Mouse (Mus musculus) adrenal gland, postnatal 4 days (tissue): Measurements from ENCODE around the gene Fxr2. TPM values are rescaled to one million over a fixed set of nuclear protein-coding genes. Genes with fewer than 3 reads are reported as not detected.
A peak's percentile ranks its signal among the peaks of the same experiment; 100 is the strongest.

Experiments
- DNase-seq, 2 experiments: peaks; one replicate each; pipeline ENCODE4 v3.0.0; 2021 to 2022; ENCODE audit warnings: low spot score in 2 of 2, mixed read lengths in 2 of 2
- long read RNA-seq, 2 experiments: library from polyadenylated mRNA; stranded (forward); transcript quantifications; one replicate each; pipeline ENCODE4 v2.0.0; 2021
- total RNA-seq, 2 experiments: library from RNA; stranded (reverse); gene quantifications; 2 replicates each; pipeline ENCODE4 v1.2.3; 2021

Fxr2 gene
- total RNA-seq: 100 to 1,000 TPM in 1 of 2 experiments, 10 to 100 TPM in 1; 89.3 to 111 TPM
- long read RNA-seq, experiment 1, transcript Fxr2-201 (17 exons, 2,951 nt): major isoform, 43 of 85 reads
- long read RNA-seq, experiment 1, partial matches to known transcripts: 10 of 85 reads
- long read RNA-seq, experiment 1, other reads (novel, unspliced or antisense): 32 of 85 reads
- long read RNA-seq, experiment 2, transcript Fxr2-201 (17 exons, 2,951 nt): major isoform, 95 of 166 reads
- long read RNA-seq, experiment 2, partial matches to known transcripts: 9 of 166 reads
- long read RNA-seq, experiment 2, other reads (novel, unspliced or antisense): 62 of 166 reads

DNA sequence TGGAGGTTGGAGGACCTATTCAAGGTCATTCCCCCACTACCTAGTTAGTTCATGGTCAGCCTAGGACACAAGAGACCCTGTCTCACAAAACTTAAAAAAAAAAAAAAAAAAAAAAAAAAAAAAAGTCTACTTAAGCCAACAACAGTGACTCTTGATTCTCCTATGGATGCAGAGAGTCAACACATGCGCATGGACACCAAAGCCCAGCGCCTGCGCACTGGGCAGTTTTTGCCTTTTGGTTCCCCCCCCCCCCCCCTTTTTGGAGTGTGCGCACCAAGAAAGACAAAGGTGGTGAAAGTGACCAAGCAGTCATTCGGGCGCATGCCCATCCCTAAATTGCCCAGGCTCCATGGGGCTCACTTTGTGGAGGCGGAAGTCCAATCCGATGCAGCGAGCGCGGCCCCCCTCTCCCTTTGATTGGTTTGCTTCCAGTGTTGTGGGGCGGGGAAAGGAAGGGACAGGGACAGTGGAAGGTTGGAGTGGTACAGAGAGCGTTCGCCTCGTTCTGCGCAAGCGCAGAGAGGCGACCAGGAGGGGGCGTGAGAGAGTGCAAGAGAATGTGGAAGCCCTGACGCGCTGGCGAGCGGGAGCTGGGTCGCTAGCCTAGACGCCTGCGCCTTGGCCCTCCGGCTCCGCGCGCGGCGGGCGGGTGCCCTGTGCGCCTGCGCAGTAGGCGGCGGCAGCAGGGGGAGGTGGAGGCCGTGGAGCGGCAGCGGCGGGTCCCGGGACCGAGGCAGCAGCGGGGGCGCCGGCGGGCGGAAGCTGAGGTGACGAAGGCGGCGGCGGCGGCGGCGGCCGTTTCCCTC lies at the start of gene Fxr2:
Gene Fxr2, plus strand, starts transcription at position 707 of the 806 bp plus-strand sequence.
- DNase-seq: peak; percentile 99 to 100

DNA sequence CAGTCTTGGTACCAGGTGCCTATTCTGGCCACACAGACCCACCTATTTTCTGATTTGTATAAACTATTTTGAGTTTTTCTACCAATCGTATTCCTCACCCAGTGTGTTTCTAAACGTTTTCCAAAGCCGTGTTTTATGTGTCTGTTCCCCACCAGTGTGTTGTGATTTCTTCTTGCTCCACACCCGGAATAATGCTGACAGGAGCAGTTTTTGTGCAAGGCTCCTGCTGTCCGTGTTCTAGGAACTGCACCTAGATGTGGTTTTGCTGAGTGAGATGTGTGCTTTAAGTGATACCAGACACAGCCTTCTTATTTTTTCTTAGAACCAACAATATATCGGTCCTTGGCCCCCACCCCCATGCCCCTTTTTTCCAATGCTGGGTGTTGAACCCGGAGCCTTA lies 48.8 kb upstream of the Fxr2 start:
- no peak for DNase-seq

DNA sequence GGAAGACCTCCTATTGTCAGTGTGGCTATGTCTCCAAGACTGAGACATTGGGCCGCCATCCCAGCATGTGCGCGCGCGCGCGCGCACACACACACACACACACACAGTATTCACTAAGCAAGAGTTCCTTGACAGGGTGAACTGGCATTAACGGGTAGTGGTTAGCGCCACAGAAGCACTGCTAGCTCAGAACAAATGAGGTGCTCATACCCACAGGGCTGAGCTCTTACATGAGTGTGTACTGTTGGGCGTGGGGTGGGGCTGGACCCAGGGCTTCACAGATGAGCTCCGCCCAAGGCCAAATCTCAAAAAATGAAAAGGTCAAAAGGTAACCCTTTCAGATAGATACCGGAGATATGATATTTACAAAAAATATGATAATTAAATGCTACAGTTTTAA lies 47.9 kb upstream of the Fxr2 start:
- DNase-seq: no peak

DNA sequence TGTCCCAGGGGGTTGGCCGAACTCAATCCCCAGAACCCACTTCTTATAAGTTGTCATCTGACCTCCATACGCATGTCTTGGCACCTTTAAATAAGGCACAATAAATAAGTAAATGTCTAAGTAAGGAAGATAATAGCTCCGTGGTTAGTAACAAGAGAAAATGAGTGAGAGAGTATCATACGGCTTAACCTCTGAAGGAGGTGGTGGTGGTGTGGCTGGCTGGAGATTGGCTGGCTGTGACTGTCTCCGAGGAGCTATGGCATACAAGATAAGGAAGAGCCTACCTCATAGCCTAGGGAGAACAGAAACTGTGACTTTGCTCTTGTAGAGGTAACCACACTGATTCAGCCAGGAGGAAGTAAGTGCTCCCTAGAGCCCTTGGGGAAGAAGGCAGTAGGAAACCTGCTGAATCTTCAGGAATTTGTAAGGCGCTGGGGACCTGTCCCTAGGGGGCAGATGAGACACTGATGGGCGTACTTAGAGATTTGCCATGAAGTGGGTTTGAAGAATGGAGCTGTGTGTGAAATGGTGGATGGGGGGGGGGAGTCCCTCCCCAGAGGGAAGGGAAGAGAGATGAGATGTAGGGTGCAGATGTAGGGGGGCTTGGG lies 47.0 kb upstream of the Fxr2 start:
- DNase-seq: no peak

DNA sequence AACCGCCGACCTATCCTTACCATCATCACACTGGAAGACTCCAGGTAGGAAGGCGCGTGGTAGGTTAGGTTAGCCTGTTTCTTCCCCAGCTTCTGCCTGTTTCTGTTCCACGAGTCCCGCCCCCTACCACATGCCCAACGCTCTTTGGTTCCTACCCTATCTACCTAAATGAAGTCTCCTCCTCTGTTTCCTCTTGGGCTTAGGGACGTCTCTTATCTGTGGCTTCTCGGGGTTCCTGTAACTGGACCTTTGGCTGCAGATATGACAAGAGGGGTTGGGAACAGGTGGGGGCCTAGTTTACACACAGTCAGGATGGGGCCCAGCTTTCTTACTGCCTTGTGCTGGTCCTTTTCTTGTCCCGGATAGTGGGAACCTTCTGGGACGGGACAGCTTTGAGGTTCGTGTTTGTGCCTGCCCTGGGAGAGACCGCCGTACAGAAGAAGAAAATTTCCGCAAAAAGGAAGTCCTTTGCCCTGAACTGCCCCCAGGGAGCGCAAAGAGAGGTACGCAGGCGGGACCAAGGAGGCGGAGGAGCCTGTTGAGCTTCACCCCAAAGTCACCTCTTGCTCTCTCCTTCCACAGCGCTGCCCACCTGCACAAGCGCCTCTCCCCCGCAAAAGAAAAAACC lies 43.5 kb upstream of the Fxr2 start:
- DNase-seq: no peak

DNA sequence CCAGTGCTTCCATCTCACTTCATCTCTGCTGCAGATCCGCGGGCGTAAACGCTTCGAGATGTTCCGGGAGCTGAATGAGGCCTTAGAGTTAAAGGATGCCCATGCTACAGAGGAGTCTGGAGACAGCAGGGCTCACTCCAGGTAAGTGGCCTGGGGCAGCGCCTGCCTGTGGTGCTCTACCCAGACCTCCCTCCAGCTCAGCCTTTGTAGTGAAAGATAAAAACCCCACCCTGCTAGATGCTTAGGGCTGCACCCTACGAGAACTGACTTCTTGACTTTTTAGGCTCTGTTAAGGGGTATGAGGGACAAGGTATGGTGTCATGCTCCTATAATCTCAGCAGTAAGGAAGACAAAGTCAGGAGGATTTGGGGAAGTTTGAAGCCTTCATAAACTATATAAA lies 42.2 kb upstream of the Fxr2 start:
- DNase-seq: no peak

DNA sequence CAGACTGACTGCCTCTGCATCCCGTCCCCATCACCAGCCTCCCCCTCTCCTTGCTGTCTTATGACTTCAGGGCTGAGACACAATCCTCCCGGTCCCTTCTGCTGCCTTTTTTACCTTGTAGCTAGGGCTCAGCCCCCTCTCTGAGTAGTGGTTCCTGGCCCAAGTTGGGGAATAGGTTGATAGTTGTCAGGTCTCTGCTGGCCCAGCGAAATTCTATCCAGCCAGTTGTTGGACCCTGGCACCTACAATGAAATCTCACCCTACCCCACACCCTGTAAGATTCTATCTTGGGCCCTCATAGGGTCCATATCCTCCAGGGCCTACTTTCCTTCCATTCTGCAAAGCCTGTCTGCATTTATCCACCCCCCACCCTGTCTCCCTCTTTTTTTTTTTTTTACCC lies 41.4 kb upstream of the Fxr2 start:
- DNase-seq: no peak

DNA sequence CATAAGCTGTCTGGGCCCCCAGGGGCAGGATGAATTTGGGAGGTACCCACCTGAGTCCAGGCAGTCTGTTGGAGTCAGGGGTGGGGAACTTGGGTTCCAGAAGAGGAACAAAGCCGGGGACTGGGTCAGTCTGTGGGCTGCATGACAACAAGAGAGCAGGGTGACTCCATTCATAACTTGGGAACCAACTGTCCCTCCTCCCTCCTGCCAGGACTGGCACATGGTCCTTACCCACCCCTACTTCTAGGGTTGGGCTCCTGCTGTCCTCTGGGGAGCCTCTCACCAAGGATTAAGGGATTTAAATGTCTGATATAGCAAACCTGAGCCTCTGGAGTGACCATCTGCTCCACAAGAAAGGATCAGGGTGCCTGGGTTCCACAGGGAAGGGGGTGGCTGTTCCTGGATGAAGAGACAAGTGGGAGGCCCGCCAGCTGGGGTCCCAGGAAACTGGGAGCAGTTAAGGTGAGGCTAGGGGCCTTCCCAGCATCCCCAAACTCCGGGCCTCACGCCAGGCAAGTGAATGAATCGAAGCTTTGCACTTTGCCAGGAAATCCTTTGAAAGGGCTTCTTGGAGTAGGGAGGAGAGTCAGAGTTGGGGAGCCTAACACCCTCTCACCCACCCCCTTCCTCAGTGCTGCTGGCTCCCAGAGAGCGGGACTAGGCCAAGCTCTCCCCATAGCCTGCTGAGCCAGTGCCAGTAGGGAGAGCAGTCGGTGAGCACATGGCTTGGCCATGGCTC lies 40.7 kb upstream of the Fxr2 start:
- no peak for DNase-seq

DNA sequence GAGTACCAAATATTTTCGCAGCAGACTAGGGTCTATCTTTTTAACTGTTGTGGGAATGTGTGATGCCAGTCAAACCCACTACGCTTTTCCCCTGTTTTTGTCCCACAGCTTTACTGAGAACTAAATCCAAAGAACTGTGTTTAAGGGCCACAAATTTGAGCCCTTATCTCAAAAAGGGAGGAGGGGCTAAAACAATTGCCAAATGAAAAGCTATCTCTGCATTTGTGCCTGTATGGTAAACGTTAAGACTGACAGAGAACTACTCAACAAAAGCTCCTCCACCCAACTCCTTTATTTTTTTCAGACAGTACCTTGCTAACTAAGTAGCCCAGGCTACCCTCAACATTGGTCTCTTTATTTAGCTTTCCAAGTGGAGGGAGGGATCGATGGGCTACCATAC lies 40.0 kb upstream of the Fxr2 start:
- DNase-seq: no peak

DNA sequence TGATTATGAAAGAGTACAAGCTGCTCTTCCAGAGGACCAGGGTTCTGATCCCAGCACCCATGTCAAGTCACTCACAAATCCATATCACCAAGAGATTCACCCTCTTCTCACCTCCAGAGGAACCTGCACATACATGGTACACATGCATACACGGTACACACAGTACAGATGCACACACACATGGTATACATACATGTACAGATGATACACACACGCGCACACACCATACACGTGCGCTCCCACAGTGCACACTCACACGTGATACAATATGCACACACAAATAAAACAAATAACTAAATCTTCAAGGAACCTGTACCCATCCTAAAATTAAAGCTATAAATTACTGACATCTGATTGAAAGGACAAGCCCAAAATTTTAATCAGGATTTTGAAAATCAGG lies 37.9 kb upstream of the Fxr2 start:
- no peak for DNase-seq

DNA sequence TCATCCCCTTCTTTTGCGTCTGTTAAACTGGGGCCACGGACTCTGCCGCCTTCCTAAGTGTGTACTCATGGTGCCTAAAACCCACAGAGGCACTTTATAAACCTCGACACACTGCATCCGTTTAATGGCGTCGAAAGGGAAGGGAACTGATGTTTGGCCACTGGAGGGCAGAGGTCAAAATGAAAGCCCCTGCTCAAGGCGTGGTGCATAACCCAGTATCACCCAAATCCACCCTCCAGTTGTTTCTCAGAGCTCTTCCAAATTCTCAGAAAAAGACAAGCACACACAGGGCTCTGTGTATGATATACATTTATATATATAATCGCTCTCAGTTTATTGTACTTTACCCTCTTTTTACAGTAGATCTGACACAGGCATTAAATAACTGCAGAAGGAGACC lies 33.4 kb upstream of the Fxr2 start:
- no peak for DNase-seq

DNA sequence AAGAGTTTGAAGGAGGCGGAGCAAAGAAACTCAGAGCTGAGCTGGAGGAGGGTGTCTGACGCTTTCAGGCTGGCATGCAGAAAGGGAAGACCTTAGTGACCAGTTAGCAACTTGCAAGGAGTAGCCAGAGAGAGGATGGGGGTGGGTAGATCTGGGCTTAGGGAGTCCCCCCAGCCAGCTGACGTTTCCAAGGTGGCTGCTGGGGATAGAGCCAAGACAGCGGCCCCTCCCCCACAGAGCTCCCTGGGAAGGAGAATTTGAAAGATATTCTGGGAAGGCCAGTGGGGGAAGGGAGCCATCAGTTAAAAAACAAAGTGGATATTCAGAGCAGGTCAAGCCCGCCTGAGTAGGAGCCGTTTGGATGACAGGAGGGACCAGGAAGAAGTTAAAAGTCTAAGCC lies 32.7 kb upstream of the Fxr2 start:
- DNase-seq: peak in 1 of 2 experiments; percentile 39

DNA sequence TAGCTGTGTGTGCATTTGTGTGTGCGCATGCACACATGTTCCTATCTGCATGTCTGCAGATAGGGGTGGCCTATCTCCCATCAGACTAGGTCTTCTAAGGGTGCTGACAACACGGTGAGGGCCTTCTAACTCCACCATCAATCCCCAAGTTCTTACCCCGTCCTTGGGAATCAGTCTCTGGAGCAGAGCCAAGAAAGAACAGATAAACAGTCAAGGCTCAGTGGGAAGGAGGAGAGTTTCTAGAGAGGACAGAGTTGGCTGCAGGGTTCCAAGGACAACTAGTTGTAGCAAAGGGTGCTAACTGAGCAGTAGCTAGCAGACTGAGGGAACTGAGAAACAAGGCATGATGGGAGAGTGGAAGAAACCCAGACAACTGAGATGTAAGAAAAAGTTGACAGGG lies 31.0 kb upstream of the Fxr2 start:
- no peak for DNase-seq

DNA sequence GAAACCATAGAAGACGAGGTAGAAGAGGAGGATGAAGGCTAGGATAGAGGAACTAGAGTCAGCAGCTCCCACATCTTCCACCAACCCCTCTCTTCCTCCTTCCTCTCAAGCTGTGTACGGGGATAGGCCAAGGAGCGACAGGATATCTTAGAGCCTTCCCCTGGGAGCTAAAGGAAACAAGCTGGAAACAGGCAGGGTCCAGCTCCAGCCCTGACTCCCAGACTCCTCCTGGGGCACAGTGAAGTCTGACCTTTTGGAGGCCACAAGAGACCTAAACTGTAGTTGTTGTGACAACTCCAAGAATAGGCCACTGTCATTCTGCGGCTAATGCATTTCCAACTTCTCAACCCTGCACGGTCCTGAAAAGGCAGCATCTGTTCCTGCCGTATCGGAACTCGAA lies 29.3 kb upstream of the Fxr2 start:
- DNase-seq: no peak

DNA sequence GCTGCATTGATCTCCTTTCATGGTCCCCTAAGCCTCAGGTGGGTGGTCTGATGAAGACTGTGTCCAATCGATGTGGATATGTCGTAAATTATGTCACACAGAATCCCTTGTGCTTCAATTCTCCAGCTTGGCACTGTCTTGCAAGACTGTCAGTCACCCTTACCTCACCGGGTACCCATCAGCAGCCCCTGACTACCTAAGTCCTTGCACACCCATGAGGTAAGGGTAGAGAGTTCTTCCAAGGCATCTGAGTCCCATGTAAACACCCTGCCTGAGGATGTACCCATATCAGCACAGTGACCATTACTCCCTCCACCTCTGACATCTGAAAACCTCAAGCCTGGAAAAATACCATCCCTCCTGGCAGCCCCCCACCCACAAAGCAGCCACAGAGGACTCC lies 28.4 kb upstream of the Fxr2 start:
- no peak for DNase-seq

DNA sequence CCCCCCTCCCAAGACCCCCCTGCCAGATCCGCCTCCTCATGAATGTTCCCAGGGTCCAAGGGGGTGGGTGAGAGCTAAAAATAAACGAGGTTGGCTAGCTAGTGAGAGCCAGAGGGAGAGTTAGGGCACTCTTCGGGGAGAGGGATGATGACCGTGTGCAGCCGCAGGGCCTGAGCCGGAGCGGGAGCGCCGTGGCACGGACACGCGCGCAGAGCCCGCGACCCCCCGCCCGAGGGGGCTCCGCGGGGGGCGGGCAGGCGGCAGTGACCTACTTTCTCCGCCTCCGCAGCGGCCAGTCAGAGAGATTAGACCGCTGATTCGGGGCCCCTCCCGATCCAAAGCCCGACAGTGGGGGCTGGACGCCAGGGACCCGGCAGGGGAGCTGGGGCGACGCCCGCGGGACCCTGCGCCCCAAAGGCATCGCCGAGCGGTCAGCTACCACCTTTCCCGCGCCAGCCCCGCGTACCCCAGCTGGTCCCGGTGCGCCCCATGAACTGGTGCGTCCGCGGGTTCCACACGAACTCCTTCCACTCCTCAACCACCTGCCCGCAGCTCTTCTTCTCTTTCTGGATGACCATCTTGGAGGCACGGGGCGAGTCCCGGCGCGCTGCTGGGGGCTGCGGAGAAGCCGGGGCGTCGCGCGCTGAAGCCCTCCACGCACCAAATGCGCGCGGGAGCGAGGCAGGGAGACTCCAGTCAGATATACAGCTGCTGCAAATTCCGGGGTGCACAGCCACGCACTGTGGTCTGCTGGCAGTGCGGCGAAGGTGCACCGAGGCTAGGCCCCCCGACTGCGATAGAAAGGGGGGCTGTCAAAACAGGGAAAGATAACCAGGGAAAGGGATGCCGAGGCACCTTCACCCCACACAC lies 27.8 kb upstream of the Fxr2 start:
- DNase-seq: no peak

DNA sequence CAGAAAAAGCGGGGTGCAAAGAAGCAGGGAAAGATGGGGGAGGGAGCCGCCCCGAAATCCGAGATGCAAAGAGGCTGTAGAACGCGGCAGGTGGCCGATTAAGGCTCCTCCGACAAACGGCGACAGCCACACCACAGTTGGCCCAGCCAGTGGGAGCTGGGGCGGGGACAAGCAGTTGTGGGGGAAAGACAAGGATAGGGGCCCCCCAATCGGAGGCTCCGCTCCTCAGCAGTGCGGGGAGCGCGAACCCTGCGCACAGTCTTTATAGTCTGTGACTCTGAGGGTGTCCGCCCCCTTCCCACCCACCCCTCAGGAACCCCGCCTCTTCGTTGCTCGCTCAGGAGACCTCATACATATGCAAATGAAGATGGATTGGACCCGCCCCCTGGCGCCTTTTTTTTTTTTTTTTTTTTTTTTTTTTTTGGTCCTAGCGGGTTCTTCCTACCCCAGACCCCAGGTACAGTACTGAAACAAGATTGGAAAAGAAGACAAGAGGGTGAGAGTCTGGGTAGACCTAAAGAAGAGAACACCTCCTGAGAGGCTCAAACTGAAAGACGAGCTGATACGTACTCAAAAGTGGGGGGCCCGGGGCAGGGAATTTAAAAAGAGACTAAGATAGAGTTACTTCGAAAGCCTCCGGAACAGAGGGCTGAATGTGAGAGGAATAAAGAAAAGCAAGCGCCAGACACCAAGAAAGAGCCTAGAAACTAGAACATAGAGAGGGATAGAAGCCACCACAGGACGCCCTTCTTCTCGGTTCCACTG lies 26.9 kb upstream of the Fxr2 start, which contains the start of gene Atp1b2:
Gene Atp1b2, minus strand, starts transcription at position 217 of the 765 bp plus-strand sequence.
- peak; percentile 53 to 60 for DNase-seq

DNA sequence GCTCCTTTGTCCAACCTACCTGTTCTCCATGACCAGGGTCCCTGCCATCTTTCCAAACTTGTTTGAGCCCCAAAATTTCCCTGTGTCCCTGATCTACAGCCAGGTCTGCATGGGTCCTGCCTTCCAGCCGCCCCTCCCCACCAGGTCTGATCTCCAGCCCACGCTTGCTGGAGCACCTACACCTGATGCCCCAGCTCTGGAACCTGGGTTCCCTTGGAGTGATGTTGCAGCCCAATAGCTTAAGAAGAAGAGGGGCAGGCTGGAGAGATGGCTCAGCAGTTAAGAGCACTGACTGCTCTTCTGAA lies 26.3 kb upstream of the Fxr2 start:
- no peak for DNase-seq

DNA sequence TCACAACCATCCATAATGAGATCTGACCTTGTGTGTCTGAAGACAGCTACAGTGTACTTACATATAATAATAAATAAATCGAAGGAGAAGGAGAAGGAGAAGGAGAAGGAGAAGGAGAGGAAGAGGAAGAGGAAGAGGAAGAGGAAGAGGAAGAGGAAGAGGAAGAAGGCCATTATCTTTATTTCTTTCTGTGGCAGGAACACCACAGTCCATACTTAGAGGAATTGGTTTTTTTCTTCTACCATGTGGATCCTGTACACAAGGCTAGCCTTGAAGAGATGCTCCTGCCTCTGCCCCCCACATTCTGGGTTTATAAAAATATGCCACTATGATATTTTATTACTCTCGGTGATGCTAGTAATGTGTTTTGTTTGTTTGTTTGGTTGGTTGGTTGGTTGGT lies 26.0 kb upstream of the Fxr2 start:
- no peak for DNase-seq

DNA sequence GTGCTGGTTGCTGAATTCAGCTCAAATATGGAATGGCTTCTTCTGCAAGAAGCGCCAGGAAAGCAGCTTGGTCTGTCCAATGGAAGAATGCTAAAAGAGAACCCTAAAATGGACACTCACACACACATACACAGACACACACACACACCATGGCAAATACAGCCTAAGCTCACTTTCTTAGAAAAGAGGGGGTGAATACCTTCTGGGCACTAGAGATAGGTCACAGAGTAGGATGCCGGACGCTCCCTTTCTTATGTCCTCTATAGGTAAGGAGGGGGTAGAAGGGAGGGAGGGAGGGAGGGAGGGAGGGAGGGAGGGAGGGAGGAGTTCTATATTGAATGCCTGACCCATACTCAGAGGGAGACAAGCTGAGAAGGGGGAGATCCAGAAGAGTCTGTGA lies 24.3 kb upstream of the Fxr2 start:
- no peak for DNase-seq
